Mouse (Mus musculus) lung, postnatal 0 days (tissue): ENCODE measurements around the gene Pglyrp1. TPM values are rescaled to one million over a fixed set of nuclear protein-coding genes. Genes with fewer than 3 reads are reported as not detected.

Source experiments
- ATAC-seq: fragments of 200-750 bp; cut with Nextera tagmentation; 2 replicates; pipeline ENCODE4 v1.8.0; 2017; ENCODE audit warnings: moderate library complexity
- DNase-seq: peaks from one replicate; pipeline ENCODE4 v3.0.0-alpha.2; 2016; ENCODE audit warnings: low spot score
- H3K27ac ChIP-seq: fragments of 300-500 bp; sonication (generic); 2 replicates; pipeline ENCODE4 v1.5.1; 2014; ENCODE audit warnings: antibody characterized with exemption, mild to moderate bottlenecking, low read length, mixed read lengths
- H3K27me3 ChIP-seq: fragments of 300-500 bp; sonication (generic); replicated peaks from 2 replicates; pipeline ENCODE4 v1.6.1; 2014; ENCODE audit warnings: low read length, mixed read lengths; ENCODE audit not compliant: insufficient read depth
- H3K36me3 ChIP-seq: fragments of 300-500 bp; sonication (generic); 2 replicates; pipeline ENCODE4 v1.6.1; 2014; ENCODE audit warnings: low read length, mixed read lengths; ENCODE audit not compliant: insufficient read depth
- H3K4me1 ChIP-seq: fragments of 300-500 bp; sonication (generic); 2 replicates; pipeline ENCODE4 v1.6.1; 2014; ENCODE audit warnings: antibody characterized with exemption, low read depth, low read length, mixed read lengths; ENCODE audit not compliant: insufficient read depth
- H3K4me2 ChIP-seq: fragments of 300-500 bp; sonication (generic); replicated peaks from 2 replicates; pipeline ENCODE4 v1.6.1; 2014; ENCODE audit warnings: low read depth, mild to moderate bottlenecking, low read length, moderate library complexity, mixed read lengths
- H3K4me3 ChIP-seq: fragments of 300-500 bp; sonication (generic); 2 replicates; pipeline ENCODE4 v1.5.1; 2014; ENCODE audit warnings: low read depth, low read length
- H3K9ac ChIP-seq: fragments of 300-500 bp; sonication (generic); replicated peaks from 2 replicates; pipeline ENCODE4 v1.6.1; 2014; ENCODE audit warnings: low read depth, mild to moderate bottlenecking
- H3K9me3 ChIP-seq: fragments of 300-500 bp; sonication (generic); 2 replicates; pipeline ENCODE4 v1.6.1; 2016; ENCODE audit warnings: low read length, mixed read lengths
- CTCF ChIP-seq: IDR thresholded peaks from 2 replicates; pipeline ENCODE4 v1.5.1; 2016; ENCODE audit warnings: antibody characterized with exemption, mild to moderate bottlenecking
- EP300 ChIP-seq: IDR thresholded peaks from 2 replicates; pipeline ENCODE4 v1.6.1; 2016; ENCODE audit warnings: antibody characterized with exemption, mild to moderate bottlenecking, control low read depth
- WGBS: fragments of 180-500 bp; shearing (Covaris S2); extraction: QIAGEN DNeasy Blood & Tissue Kit; methylation state at CpG from one replicate; pipeline ENCODE4 v1.1.7; 2014; 5-methylcytosine and 5-hydroxymethylcytosine counted together
- polyA plus RNA-seq: library from polyadenylated mRNA; unstranded; fragments of >200 nt; fragmentation: Nextera tagmentation; extraction: Ambion mirVana; gene quantifications from 2 replicates; pipeline ENCODE4 v1.2.1, GENCODE M21; 2015

Gene Pglyrp1
- polyA plus RNA-seq, 1 experiment from 2014 or later = 51.1 TPM

DNA sequence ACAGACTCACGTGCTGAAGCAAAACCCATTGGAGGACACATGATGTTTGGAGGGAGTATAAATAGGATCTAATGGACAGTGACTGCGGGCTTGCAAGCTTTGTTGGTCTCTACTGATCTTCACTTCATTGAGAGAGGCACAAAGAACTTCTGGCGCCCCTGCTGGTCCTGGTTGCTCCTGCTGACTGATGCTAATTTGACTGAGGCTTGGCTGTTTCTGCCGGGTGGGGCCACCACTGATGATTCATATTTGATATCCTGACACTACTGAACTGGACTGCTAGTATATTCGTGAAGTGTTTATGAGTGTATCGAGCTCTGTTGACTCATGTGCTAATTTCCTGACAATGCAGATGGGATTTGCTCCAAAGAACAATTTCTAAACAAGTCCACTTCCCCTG lies 8.3 kb upstream of the Pglyrp1 start:
- Histone ChIP-seq H3K9me3 (no peaks in the 10 kb centered on the region), H3K27me3 (no peaks in the 10 kb centered on the region), H3K9ac (no peak overlapping the region), H3K36me3 (no peaks in the 10 kb centered on the region), H3K4me3 (no peak overlapping the region), H3K4me1 (no peaks in the 10 kb centered on the region), H3K27ac (no peak overlapping the region), H3K4me2 (no peak overlapping the region)
- TF ChIP-seq EP300 (0 out of 2 replicates have a peak, but pooled peaks have one; percentile 13), CTCF (peak; percentile 5; the same call in 1 of the 2 replicates)
- WGBS = 67% methylated on average over 6 of the region's 6 CpGs
- no peak for ATAC-seq
- no peak for DNase-seq

DNA sequence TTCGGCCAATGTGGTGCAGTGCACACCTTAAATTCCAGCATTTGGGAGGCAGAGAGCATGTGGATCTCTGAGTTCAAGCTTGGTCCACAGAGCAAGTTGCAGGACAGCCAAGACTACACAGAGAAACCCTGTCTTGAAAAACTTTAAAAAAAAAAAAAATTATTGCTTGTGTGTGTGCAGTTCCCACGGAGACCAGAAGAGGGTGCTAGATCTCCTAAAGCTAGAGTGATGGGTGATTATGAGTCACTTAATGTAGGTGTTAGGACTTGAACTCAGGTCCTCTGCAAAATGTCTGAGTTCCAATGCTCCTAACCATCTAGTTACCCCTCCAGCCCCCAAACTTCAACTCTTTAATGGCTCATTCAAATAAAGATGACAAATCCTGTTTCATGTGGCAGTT lies 2.6 kb upstream of the Pglyrp1 start:
- no peak overlapping the region for H3K9ac ChIP-seq
- ATAC-seq (no peak), DNase-seq (no peak)
- no peaks in the 10 kb centered on the region for H3K36me3 ChIP-seq
- H3K4me2 ChIP-seq = no peak overlapping the region
- no peak overlapping the region for H3K4me3 ChIP-seq
- no peaks in the 10 kb centered on the region for H3K4me1 ChIP-seq
- no peaks in the 10 kb centered on the region for H3K9me3 ChIP-seq
- H3K27ac ChIP-seq = no peak overlapping the region
- WGBS = 83% methylated on average over 2 of the region's 2 CpGs
- TF ChIP-seq EP300 (no peak), CTCF (0 out of 2 replicates have a peak, but pooled peaks have one; percentile 29)
- H3K27me3 ChIP-seq = no peaks in the 10 kb centered on the region

GRCm38 (mm10) chr7:18872014-18872802 lies 1.1 kb downstream of the Pglyrp1 start:
- Histone ChIP-seq H3K9ac (no peak overlapping the region), H3K36me3 (no peaks in the 10 kb centered on the region), H3K9me3 (no peaks in the 10 kb centered on the region), H3K4me2 (peak overlapping the region; percentile 64), H3K4me1 (no peaks in the 10 kb centered on the region), H3K27me3 (no peaks in the 10 kb centered on the region), H3K4me3 (peak overlapping the region; percentile 32; the same call in 1 of the 2 replicates), H3K27ac (no peak overlapping the region)
- no peak for TF ChIP-seq CTCF
- TF ChIP-seq EP300 = no peak
- ATAC-seq = no peak
- DNase-seq = no peak
- WGBS = 31% methylated on average over 13 of the region's 14 CpGs

- Histone ChIP-seq H3K9me3 (no peaks in the 10 kb centered on the region), H3K4me2 (peak overlapping the region; percentile 64), H3K4me1 (no peaks in the 10 kb centered on the region), H3K4me3 (peak overlapping the region; percentile 32; the same call in 1 of the 2 replicates), H3K9ac (no peak overlapping the region), H3K27me3 (no peaks in the 10 kb centered on the region), H3K27ac (no peak overlapping the region), H3K36me3 (no peaks in the 10 kb centered on the region)
- no peak for DNase-seq
- WGBS = 6% methylated on average over 7 of the region's 7 CpGs
- no peak for TF ChIP-seq EP300
- no peak for TF ChIP-seq CTCF
- ATAC-seq = peak; percentile 26
These were observed 1.7 kb downstream of the Pglyrp1 start for GRCm38 (mm10) chr7:18872816-18873215.

DNA sequence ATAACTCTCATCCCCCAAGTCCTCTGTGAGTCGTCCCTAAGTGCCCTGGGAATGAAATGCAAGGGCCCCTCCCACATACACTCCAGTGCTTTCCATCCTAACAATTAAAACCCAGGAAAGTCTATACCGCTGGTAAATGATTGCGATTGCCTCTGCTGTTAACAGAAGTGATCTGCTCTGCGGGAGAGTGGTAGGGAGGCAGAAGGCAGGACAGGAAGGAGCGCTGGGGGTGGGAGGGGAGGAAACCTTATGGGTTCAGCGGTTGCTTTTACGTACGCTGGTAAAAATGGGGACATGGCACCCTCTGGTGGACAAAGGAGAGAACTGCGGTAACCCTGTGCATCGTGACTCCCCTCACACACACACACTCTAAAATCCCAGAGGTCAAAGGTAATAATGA lies 2.1 kb downstream of the Pglyrp1 start:
- Histone ChIP-seq H3K4me2 (peak overlapping the region; percentile 64), H3K4me3 (peak overlapping the region; percentile 32; the same call in 1 of the 2 replicates), H3K27me3 (no peaks in the 10 kb centered on the region), H3K9me3 (no peaks in the 10 kb centered on the region), H3K27ac (no peak overlapping the region), H3K36me3 (no peaks in the 10 kb centered on the region), H3K4me1 (no peaks in the 10 kb centered on the region), H3K9ac (no peak overlapping the region)
- ATAC-seq (peak; percentile 82), DNase-seq (peak; percentile 90)
- TF ChIP-seq CTCF (peak; percentile 93), EP300 (no peak)
- 0% methylated on average over 10 of the region's 10 CpGs for WGBS

GRCm38 (mm10) chr7:18875372-18875771 lies 4.2 kb downstream of the Pglyrp1 start:
- Histone ChIP-seq H3K9me3 (no peaks in the 10 kb centered on the region), H3K9ac (no peak overlapping the region), H3K36me3 (no peaks in the 10 kb centered on the region), H3K27me3 (no peaks in the 10 kb centered on the region), H3K4me1 (no peaks in the 10 kb centered on the region), H3K4me3 (no peak overlapping the region), H3K27ac (no peak overlapping the region), H3K4me2 (no peak overlapping the region)
- ATAC-seq (no peak), DNase-seq (peak; percentile 27)
- TF ChIP-seq EP300 = no peak
- peak; percentile 14; the same call in 1 of the 2 replicates for TF ChIP-seq CTCF
- 48% methylated on average over 5 of the region's 5 CpGs for WGBS
